Mouse (Mus musculus) ovary, postnatal 14 days (tissue): ENCODE data around the gene Krtdap.
A peak's percentile ranks its signal among the peaks of the same experiment; 100 is the strongest.
"Not testable (repeated sequence)": the region's sequence is repeated elsewhere in the genome, so short reads cannot be mapped to it uniquely, and the experiment has no call there.

ENCODE experiments used
- DNase-seq: peaks from one replicate; pipeline ENCODE4 v3.0.0; 2022; ENCODE audit warnings: low spot score

Krtdap gene

GRCm38 (mm10) chr7:30787377-30788022 lies at the start of gene Krtdap:
Gene Krtdap (plus strand): TSS chr7:30787896.
- DNase-seq = no peak

- not testable (repeated sequence) for DNase-seq
Measured at GRCm38 (mm10) chr7:30742570-30742969, 45.1 kb upstream of the Krtdap start.

GRCm38 (mm10) chr7:30743617-30744016 lies 44.1 kb upstream of the Krtdap start, which contains the start of gene Gapdhs:
Gene Gapdhs (minus strand): TSS chr7:30743681.
- DNase-seq = not testable (repeated sequence)

GRCm38 (mm10) chr7:30744022-30744598 lies 43.6 kb upstream of the Krtdap start:
- peak; percentile 29 for DNase-seq

DNA sequence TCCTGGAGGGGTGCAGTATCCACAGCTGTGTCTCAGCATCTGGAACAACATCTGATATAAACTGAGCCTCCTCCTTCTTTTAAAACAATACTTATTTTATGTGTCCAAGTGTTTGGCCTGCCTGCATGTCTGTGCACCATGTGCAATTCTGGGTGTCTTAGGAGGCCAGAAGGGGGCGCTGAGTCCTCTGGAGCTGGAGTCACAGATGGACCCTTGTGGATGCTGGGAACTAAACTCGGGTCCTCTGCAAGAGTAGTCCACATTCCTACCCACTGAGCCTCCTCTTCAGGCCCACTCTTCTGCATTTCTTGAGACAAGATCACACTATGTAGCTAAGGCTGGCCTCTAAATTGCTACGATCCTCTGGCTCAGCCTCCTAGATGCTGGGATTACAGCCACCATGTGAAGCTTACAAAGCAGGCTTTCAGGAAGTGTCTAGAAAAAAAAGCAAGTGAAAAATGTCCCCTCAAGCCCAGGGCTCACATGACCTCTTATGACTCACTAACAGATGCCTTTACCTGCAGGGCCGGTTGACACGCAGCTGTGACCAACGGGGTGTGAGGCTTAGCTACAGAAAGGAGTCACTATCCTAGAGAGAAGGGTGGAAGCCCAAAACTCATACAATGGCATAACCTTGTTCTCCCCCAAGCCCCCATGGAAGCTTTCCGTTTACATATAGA lies 40.0 kb upstream of the Krtdap start:
- DNase-seq = no peak

GRCm38 (mm10) chr7:30749824-30750606 lies 37.7 kb upstream of the Krtdap start:
- no peak for DNase-seq

DNA sequence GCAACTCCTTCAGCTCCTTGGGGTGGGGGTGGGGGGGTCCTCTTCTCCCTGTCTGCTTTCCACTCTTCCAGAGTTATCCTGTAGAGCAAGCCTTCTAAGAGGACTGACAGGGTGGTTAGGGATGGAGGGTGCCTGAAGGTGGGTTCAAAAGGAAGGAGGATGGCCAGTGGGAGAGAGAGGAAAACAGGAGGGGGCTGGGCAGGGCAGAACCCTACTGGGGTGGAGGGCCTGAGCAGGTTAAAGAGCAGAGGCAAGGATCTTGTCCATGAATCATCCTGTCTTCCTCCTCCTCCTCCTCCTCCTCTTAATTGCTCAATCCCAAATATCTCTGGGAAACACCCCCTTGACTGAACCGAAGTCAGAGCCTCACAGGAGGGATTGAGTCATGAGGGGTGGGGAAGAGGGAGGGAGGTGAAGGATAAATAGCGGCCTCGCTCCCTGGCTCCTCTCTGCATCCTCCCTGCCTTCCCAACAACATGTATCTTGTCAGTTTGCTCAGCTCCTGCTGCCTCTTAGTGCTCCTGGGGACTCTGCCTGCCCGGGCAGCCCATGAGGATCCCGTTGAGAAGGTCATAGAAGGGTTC lies 36.5 kb upstream of the Krtdap start, which contains the start of gene Sbsn:
Sbsn (plus strand) TSS at position 386 of the 584 bp plus-strand sequence.
- DNase-seq = no peak

- no peak for DNase-seq
Measured at GRCm38 (mm10) chr7:30757001-30757400, 30.7 kb upstream of the Krtdap start.

DNA sequence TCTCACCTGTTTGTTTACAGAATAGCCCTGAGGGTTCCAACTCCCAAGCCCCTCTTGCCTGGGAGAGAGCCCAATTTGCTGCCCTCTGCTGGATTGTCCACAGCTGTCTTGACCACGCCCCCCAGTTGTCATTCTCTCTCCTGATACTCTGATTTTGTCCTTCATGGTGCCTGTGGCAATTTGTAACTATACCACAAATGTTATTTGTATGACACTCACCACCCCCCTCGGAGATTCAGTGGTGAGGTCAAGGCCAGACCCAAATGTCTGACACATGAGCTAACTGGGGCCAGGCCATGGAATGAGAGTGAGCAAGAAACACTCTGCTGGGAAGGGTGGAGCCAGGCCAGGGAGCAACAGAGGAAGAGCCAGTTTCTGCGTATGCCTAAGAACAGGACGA lies 28.8 kb upstream of the Krtdap start:
- peak; percentile 35 for DNase-seq

- DNase-seq = no peak
Measured at GRCm38 (mm10) chr7:30761769-30762352, 25.8 kb upstream of the Krtdap start.

- no peak for DNase-seq
Measured at GRCm38 (mm10) chr7:30763456-30763855, 24.2 kb upstream of the Krtdap start, which contains the start of gene Dmkn. Gene Dmkn (plus strand): TSS chr7:30763756.

DNA sequence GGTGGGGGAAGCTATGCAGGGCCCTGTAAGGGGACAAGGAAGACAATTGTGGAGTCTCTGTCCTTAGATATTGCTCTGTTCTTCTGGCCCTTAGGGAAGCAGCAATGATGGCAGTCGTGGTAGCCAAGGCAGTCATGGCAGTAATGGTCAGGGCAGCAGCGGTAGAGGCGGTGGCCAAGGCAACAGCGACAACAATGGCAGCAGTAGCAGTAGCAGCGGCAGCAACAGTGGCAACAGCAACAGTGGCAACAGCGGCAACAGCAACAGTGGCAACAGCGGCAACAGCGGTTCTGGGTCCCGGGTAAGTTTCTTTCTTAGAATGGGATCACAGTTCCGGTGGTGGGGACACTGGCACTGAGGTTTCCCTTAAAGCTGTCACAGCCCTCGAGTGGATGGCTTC lies 22.5 kb upstream of the Krtdap start:
- no peak for DNase-seq

GRCm38 (mm10) chr7:30766408-30766807 lies 21.3 kb upstream of the Krtdap start:
- no peak for DNase-seq

DNA sequence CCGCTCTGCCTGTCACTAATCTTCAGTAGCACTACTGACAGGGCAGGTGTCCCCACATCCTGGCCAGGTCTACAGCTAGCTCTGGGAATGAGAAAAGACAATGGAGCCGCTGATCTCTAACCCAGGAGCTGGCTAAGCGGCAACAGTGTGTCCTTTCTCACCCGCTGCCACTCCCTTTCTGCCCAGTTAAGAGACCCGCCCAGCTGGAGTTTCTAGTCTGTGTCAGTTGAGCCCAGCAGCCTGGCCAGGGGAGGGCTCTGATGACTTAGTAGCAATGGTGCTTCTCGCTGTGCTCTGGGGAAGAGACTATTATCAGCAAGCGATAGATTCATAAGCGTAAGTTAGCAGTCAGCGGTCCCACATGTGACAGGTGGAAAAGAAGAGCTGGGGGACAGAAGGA lies 18.5 kb upstream of the Krtdap start:
- DNase-seq = no peak

DNA sequence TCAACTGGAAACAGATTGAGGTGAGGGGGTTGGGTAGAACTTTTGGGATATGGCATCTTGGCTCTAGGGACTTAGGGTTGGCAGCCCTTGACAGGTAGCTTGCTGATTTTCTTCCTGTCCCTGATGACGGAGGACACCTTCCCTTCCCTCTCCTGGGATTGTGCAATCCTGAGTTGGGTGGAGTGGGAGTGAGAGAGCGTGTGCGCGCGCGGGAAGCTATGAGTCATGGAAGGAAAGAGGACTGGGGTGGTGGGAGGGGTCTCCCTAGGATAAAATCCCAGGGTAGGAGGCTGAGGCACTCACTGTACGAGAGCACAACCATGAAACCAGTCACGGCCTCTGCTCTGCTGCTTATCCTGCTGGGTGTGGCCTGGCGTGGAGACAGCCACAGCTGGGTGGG lies 11.6 kb upstream of the Krtdap start:
- DNase-seq = no peak

DNA sequence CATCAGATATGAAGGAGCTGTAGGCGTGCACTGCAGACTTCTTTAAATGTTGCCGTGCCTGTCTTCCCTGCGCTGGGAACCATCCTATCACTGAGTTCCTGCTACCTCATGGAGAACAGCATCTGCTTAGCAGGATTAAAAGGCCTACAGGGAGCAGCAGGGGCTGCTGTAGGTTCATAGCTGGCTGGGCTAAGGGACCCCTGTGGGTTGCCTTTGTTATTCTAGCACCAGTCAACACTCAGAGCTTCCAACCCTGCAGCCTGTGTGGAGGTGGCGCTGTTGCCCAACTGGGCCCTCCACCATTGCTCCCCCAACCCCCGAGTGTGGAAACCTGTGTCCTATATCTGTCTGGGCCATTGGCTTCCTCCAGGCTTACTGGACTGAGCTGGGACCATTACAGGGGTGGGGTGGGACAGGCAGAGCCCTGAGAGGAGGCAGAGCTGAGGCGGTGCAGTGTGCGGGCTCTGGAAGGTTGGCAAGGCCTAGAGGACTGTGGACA lies 10.6 kb upstream of the Krtdap start:
- no peak for DNase-seq

DNA sequence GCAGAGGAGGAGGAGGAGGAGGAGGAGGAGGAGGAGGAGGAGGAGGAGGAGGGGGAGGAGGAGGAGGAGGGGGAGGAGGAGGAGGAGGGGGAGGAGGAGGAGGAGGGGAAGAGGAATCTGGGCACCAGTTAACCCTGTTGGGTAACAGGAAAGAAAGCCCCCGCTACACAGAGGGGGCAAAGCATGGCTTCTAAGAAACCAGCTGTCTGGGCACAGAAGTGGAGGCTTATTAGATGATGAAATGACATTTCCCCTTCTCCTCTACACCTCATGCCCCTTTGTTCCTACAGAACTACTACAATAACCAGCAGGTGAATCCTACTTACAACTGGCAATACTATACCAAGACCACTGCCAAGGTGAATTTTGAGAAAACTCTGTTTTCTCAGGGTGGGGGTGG lies 9.8 kb upstream of the Krtdap start:
- no peak for DNase-seq

DNA sequence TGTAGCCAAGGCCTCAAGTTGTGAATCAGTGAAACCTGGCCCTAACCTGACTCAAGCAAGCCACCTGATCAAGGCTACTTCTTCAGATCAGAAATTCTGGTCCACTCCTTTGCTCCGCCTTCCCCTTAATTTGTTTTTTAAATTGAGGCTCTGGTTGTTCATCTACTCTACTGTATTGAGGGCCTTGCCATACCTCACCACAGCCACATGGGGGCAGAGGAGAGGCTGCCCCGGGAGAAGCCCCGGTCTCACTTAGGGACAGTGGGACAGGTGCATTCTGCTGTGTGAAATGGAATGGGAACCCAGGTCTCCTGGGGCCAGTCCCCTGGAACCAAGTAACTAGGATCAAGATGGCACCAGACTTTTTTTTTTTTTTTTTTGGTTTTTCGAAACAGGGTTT lies 5.9 kb upstream of the Krtdap start:
- no peak for DNase-seq

- no peak for DNase-seq
Measured at GRCm38 (mm10) chr7:30782658-30783057, 5.0 kb upstream of the Krtdap start.

GRCm38 (mm10) chr7:30785154-30785553 lies 2.5 kb upstream of the Krtdap start:
- no peak for DNase-seq
